Mouse (Mus musculus): Measurements from ENCODE around the gene Enpp7. TPM values are rescaled to one million over a fixed set of nuclear protein-coding genes. Genes with fewer than 3 reads are reported as not detected.
A peak's percentile ranks its signal among the peaks of the same experiment; 100 is the strongest.

Enpp7 gene
- polyA plus RNA-seq, 1 experiment from 2014 or later: not detected

DNA sequence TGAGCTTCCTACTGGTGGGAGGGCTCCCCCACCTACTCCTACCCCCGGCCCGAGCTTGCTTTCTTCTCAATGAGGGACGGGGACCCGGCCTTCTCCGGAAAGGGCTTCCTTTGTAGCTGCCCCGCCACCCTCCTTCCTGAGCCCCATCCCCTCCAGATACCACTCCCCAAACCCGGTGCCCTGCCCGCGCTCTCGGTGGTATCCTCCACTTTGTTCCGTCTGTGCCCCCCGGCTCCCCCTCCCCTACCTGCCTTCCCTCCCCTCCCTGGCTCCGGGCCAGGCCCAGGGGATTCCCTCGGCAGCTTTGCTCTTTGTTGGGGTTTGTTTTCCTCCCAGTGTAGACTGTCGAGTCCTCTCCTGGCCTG, 35.6 kb downstream of the Enpp7 start:
- 3% methylated on average over 15 of the region's 15 CpGs for WGBS
- H3K4me1 ChIP-seq: peaks cover 61% of the 10 kb centered on the region
- peak overlapping the region; percentile 98 for H3K4me3 ChIP-seq
- DNase-seq (ENCODE audit: low spot score): peak; percentile 80
- peak overlapping the region; percentile 99 for H3K27ac ChIP-seq (replicated peaks)
- no peaks in the 10 kb centered on the region for H3K9me3 ChIP-seq (replicated peaks)
- peaks cover 30% of the 10 kb centered on the region for H3K27me3 ChIP-seq (ENCODE audit: low read depth, poor library complexity, severe bottlenecking)
- peaks cover 44% of the 10 kb centered on the region for H3K36me3 ChIP-seq

DNA sequence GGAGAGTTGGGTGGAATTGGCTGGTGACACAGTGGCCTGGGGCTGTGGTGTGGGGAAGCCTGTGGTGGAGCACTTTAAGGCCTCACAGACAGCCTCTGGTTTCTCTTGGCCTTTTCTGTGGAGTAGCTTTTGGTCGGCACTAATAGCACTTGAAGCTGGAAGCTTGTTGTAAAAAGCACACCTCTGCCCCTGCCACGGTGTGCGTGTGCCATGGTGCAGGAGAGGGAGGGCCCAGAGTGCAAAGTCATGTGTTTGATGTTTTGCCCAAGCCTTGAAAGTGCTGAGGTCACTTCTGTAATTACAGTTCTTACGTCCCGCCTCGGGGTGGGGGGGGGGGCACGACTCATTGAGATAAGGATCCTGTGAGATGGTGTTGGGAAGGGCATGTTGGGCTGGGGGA, 36.3 kb downstream of the Enpp7 start:
- peak overlapping the region; percentile 99 for H3K27ac ChIP-seq (replicated peaks)
- no peaks in the 10 kb centered on the region for H3K9me3 ChIP-seq (replicated peaks)
- peaks cover 68% of the 10 kb centered on the region for H3K4me1 ChIP-seq
- H3K36me3 ChIP-seq: peaks cover 51% of the 10 kb centered on the region
- no peak for DNase-seq (ENCODE audit: low spot score)
- WGBS: 37% methylated on average over 7 of the region's 7 CpGs
- H3K4me3 ChIP-seq: peak overlapping the region; percentile 98
- peaks cover 30% of the 10 kb centered on the region for H3K27me3 ChIP-seq (ENCODE audit: low read depth, poor library complexity, severe bottlenecking)

GRCm38 (mm10) chr11:119026203-119026602, 38.2 kb downstream of the Enpp7 start:
- Histone ChIP-seq H3K4me3 (peak overlapping the region; percentile 98; the same call in 1 of the 2 replicates), H3K4me1 (peaks cover 73% of the 10 kb centered on the region), H3K27me3 (ENCODE audit: low read depth, poor library complexity, severe bottlenecking) (peaks cover 10% of the 10 kb centered on the region), H3K27ac (replicated peaks) (no peak overlapping the region), H3K9me3 (replicated peaks) (no peaks in the 10 kb centered on the region), H3K36me3 (peaks cover 70% of the 10 kb centered on the region)
- DNase-seq (ENCODE audit: low spot score): no peak
- 72% methylated on average over 12 of the region's 12 CpGs for whole genome bisulfite sequencing

DNA sequence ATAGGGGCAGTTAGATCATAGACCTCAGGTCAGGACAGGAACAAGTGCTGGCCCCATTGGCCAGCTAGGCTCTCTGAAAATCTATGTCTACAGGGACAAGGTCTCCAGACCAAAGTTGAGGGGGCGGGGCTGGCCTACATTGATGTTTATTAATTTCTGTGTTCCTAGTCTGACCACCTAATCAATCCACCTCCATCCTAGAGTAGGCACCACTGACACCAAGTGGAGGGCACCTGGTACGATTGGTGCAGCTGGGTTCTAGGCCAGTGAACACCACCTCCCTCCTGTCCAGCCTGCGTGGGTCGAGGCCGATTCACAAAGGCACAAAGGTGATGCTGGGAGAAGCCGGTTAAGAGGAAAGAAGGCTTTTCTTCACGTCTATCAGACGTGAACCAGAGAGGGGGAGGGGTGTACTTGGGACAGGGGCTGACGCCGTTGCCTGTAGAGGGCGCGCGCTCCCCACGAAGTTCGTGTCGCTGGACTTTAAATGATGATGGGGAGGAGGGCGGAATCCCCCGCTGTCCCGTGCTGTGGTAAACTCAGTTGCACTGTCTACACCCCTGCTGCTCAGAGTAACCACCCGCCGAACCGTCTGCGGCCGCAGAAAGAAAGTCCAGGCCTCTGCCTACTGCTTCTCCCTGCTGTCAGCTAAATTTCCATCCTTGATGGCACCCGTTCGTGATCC, 46.0 kb downstream of the Enpp7 start:
- Histone ChIP-seq H3K27me3 (ENCODE audit: low read depth, poor library complexity, severe bottlenecking) (peaks cover 62% of the 10 kb centered on the region), H3K4me3 (peak overlapping the region; percentile 44), H3K36me3 (peaks cover 38% of the 10 kb centered on the region), H3K27ac (replicated peaks) (no peak overlapping the region), H3K9me3 (replicated peaks) (no peaks in the 10 kb centered on the region), H3K4me1 (peaks cover 70% of the 10 kb centered on the region)
- under 1% methylated on average over 26 of the region's 26 CpGs for WGBS
- peak; percentile 83 for DNase-seq (ENCODE audit: low spot score)

DNA sequence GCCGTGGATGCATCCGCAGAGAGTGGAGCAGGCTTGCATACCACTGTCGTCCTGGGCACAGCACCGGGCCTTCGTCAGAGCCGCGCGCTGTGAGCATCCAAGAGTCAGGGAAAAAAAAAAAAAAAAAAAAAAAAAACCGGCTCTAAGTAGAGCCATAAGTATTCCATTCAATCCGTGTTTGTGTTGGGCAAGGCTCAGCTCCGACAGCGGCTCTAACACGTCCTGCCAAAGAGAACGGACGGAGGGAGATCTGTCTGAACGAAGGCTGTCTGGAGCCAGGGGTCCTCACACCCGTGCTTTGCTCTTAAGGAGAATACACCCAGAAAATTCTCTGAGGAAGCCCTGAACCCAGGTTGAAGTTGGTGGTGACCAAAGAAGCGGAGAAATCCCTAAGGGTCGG, 46.6 kb downstream of the Enpp7 start:
- under 1% methylated on average over 19 of the region's 19 CpGs for WGBS
- Histone ChIP-seq H3K9me3 (replicated peaks) (no peaks in the 10 kb centered on the region), H3K27ac (replicated peaks) (no peak overlapping the region), H3K27me3 (ENCODE audit: low read depth, poor library complexity, severe bottlenecking) (peaks cover 68% of the 10 kb centered on the region), H3K36me3 (peaks cover 36% of the 10 kb centered on the region), H3K4me3 (peak overlapping the region; percentile 44), H3K4me1 (peaks cover 70% of the 10 kb centered on the region)
- no peak for DNase-seq (ENCODE audit: low spot score)

DNA sequence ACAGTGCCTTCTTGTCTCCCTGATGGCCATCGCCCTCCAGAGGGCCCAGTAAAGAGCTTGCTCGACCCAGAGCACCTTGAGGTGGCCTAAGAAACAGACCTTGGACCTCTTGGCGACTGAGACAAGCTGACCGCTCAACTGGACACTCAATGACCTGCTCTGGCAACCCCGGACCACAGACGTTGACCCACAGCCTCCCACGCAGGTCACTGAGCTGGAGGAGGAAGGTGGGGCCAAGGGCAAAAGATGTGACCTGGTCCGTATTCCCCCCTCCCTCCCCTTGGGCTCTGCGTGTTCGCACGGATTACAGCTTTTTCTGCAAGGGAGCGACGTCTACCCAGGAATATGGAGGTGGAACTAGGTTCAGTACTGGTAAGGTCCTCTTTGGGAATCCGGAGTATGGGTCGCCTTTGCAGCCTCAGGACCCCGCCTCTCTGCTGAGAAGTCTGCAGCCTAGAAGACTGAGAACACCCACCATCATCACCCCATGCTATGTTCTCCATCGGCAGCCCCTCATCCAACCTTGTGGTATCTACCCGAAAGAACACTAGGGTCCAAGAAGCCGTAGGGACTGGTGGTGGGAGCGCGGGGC, 47.2 kb downstream of the Enpp7 start:
- H3K4me3 ChIP-seq: peak overlapping the region; percentile 44
- no peak for DNase-seq (ENCODE audit: low spot score)
- 1% methylated on average over 21 of the region's 21 CpGs for WGBS

DNA sequence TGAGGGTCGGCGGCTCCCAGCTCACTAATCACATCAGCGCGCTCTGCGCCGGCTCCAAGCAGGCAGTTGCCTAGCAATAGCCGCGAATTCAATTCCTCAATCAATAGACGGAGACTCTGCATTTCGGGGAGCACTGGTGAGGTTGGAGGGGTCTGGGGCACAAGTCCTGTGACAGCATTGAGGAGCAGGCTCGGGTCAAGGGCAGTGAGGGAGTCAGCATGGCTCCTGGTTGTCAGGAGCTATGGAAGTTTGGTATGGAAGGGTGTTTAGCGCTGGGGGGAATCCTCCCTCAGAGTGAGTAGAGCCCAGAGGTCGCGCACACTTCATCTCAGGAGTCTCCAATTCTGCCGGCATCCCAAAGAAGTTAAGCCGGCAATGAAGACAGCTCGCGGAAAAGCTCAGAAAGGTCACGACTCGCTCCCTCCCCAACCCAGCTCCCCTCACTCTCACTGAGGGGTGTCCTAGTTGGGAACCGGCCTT, 47.7 kb downstream of the Enpp7 start:
- Histone ChIP-seq H3K9me3 (replicated peaks) (no peaks in the 10 kb centered on the region), H3K36me3 (peaks cover 25% of the 10 kb centered on the region), H3K27ac (replicated peaks) (no peak overlapping the region), H3K27me3 (ENCODE audit: low read depth, poor library complexity, severe bottlenecking) (peaks cover 74% of the 10 kb centered on the region), H3K4me1 (peaks cover 79% of the 10 kb centered on the region), H3K4me3 (peak overlapping the region; percentile 44)
- peak; percentile 72 for DNase-seq (ENCODE audit: low spot score)
- under 1% methylated on average over 21 of the region's 21 CpGs for WGBS

More for the DNA sequence above, 47.2 kb downstream of the Enpp7 start:
- H3K9me3 ChIP-seq (replicated peaks): no peaks in the 10 kb centered on the region
- peaks cover 30% of the 10 kb centered on the region for H3K36me3 ChIP-seq
- peaks cover 74% of the 10 kb centered on the region for H3K27me3 ChIP-seq (ENCODE audit: low read depth, poor library complexity, severe bottlenecking)
- peaks cover 74% of the 10 kb centered on the region for H3K4me1 ChIP-seq
- H3K27ac ChIP-seq (replicated peaks): no peak overlapping the region

DNA sequence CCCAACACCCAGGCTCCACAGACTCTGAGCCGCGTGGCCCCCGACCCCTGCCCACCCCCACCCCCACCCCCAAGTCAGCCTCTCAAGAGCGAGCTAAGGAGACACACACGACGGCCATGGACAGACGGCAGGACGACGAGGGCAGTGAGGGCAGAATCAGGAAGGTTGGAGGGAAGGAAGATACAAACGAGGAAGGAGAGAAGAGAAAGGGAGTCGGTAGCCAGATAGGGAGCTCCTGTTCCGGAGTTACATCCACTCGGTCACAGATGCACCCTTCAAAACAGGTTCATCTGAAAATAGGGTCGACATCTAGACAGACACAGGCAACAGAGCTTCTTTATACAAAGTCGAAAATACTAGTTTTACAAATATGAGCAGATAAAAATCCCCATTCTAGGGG, 48.5 kb downstream of the Enpp7 start:
- H3K4me3 ChIP-seq: peak overlapping the region; percentile 57
- peaks cover 79% of the 10 kb centered on the region for H3K27me3 ChIP-seq (ENCODE audit: low read depth, poor library complexity, severe bottlenecking)
- H3K4me1 ChIP-seq: peaks cover 85% of the 10 kb centered on the region
- H3K27ac ChIP-seq (replicated peaks): no peak overlapping the region
- H3K9me3 ChIP-seq (replicated peaks): no peaks in the 10 kb centered on the region
- 0% methylated on average over 15 of the region's 15 CpGs for WGBS
- H3K36me3 ChIP-seq: peaks cover 18% of the 10 kb centered on the region
- no peak for DNase-seq (ENCODE audit: low spot score)

DNA sequence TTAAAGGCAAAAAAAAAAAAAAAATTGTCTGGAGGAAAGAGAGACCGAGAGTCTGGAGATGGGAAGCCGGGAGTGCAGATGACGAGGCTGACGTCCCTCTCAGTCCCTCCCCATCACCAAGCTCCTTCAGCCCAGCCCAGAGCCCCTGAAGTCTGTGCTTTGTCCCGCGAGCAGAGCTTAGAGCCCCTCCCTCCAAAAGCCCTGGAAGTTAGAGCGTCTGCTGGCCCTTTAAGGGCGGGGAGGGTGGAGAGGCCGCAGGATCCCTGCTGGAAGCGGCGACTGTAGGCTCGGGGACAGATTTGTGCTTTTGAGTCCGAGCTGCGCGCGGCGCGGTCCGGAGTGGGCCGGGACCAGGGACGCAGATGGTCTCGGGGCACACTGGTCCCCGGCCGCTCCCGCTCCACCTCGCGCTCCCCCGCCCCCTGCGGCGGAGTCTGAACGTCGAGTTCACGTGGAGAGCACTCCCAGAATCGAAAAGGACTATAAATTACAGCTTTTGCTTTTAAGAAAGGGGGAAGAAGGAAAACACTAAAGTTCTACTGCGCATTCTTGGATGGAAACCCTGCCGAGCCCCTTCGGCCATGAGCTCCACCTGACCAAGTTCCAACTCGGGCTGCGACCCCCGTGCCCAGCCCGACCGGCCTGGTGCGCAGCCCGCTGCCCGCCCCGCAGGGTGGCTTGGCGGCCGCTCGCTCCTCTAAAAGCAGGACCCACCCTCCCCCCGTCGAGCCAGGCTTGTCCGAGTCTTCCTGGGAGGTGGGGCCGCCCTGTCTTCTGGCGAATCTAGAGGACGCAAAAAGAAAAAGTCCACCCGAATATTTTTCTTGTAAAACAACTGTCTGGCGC, 49.2 kb downstream of the Enpp7 start:
- WGBS: under 1% methylated on average over 57 of the region's 57 CpGs
- Histone ChIP-seq H3K4me1 (peaks cover 88% of the 10 kb centered on the region), H3K27me3 (ENCODE audit: low read depth, poor library complexity, severe bottlenecking) (peaks cover 86% of the 10 kb centered on the region)

GRCm38 (mm10) chr11:119037780-119038401, 49.9 kb downstream of the Enpp7 start:
- peaks cover 93% of the 10 kb centered on the region for H3K4me1 ChIP-seq
- DNase-seq (ENCODE audit: low spot score): peak; percentile 54

More for the DNA sequence above, 49.2 kb downstream of the Enpp7 start:
- peak; percentile 73 for DNase-seq (ENCODE audit: low spot score)
- Histone ChIP-seq H3K4me3 (peak overlapping the region; percentile 57), H3K36me3 (peaks cover 12% of the 10 kb centered on the region), H3K9me3 (replicated peaks) (no peaks in the 10 kb centered on the region), H3K27ac (replicated peaks) (peak overlapping the region; percentile 49; the same call in 1 of the 2 replicates)

GRCm38 (mm10) chr11:119038744-119039484, 50.9 kb downstream of the Enpp7 start:
- no peak overlapping the region for H3K27ac ChIP-seq (replicated peaks)
- no peak for DNase-seq (ENCODE audit: low spot score)
- peaks cover 90% of the 10 kb centered on the region for H3K4me1 ChIP-seq
- H3K9me3 ChIP-seq (replicated peaks): no peaks in the 10 kb centered on the region
- H3K36me3 ChIP-seq: peaks cover 10% of the 10 kb centered on the region
- peaks cover 92% of the 10 kb centered on the region for H3K27me3 ChIP-seq (ENCODE audit: low read depth, poor library complexity, severe bottlenecking)
- 20% methylated on average over 22 of the region's 22 CpGs for WGBS
- H3K4me3 ChIP-seq: peak overlapping the region; percentile 86

More at GRCm38 (mm10) chr11:119037780-119038401, 49.9 kb downstream of the Enpp7 start:
- under 1% methylated on average over 18 of the region's 18 CpGs for WGBS
- peak overlapping the region; percentile 49; the same call in 1 of the 2 replicates for H3K27ac ChIP-seq (replicated peaks)
- H3K4me3 ChIP-seq: peak overlapping the region; percentile 57
- H3K9me3 ChIP-seq (replicated peaks): no peaks in the 10 kb centered on the region
- peaks cover 10% of the 10 kb centered on the region for H3K36me3 ChIP-seq
- H3K27me3 ChIP-seq (ENCODE audit: low read depth, poor library complexity, severe bottlenecking): peaks cover 92% of the 10 kb centered on the region
